Comparison of ENCODE assay signal across 9 mouse cellular contexts in the genomic region with DNA sequence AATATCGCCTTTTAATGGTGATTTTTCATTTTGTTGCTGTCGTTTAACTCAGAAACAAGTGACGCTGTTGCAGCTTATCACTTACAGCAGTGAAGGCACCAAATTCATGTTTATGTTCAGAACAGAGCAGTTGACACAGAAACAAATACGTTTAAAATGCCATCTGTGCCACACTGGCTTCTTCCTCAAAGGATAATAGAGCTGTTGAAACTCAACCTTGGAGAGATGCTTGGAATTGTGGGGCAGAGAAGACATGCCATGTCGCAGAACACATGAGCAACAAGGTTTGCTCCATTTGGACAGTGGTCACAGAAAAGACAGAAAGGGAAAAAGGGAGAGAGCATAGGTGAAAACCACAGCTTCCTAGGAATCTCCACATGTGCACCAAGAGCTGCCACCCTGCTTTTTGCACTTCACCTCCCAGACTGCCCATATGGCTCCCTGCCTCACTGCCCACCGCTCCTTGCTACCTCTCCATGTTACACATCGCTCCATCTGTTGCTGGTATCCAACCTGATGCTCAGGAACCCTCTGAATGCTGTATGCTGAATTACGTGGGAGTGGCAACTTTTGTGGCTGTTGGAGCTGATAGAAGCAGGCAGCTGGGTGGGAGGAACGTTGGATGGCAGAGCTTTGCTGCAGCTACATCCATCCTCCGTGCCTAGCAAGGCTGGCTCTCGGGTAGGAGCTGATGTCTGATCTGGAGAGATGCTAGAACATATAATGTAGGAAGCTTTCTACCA.
DNase-seq lines count a peak whose midpoint lies in the region; ATAC-seq lines count a peak whose summit lies in the region.
"Had no signal": no experiment of that assay in that cellular context is flagged by ENCODE, and none has a peak within 500 bp of the region (broad histone marks: within the 10 kb centered on the region; RNA-seq: fewer than 3 reads in every experiment).

No protein-coding gene starts in this region.

- H3K4me3 ChIP-seq in liver, embryonic 11.5 days (ENCODE audit: low read depth, low read length), result no peak overlapping the region
- H3K4me3 ChIP-seq: lung, embryonic 15.5 days had no signal

- no peak for ATAC-seq in megakaryocyte progenitor cell, adult 5-6 weeks (replicated peaks; ENCODE audit: poor library complexity)
- ATAC-seq in liver, embryonic 11.5 days (replicated peaks; ENCODE audit: low FRiP score), result no peak

- no peaks in the 10 kb centered on the region for H3K27me3 ChIP-seq in liver, embryonic 11.5 days (replicated peaks; ENCODE audit: control insufficient read depth, insufficient read depth, low read length)
- H3K27me3 ChIP-seq: lung, embryonic 15.5 days had no signal

- WGBS in liver, embryonic 11.5 days, result 77% methylated on average over 11 of the region's 11 CpGs

- H3K27ac ChIP-seq in liver, embryonic 11.5 days (ENCODE audit: low read depth, low read length), result no peak overlapping the region
- H3K27ac ChIP-seq: lung, embryonic 15.5 days had no signal

- H3K9me3 ChIP-seq in liver, embryonic 11.5 days (ENCODE audit: control insufficient read depth, low read length), result no peaks in the 10 kb centered on the region
- H3K9me3 ChIP-seq: lung, embryonic 15.5 days had no signal

- no peaks in the 10 kb centered on the region for H3K4me1 ChIP-seq in liver, embryonic 11.5 days (replicated peaks; ENCODE audit: control insufficient read depth, insufficient read depth, low read length)
- H3K4me1 ChIP-seq: lung, embryonic 15.5 days had no signal

- peak; percentile 20 for DNase-seq in cerebellum, adult 11-12 months
- DNase-seq in cerebellum, postnatal 14 days, result peak; percentile 24 to 35
- peak; percentile 70 for DNase-seq in layer of hippocampus, adult 9-10 months (ENCODE audit: low spot score)
- peak; percentile 4 for DNase-seq in left cerebral cortex, postnatal 4 days
- DNase-seq in liver, embryonic 11.5 days (ENCODE audit: low spot score), result no peak
- no peak for DNase-seq in ovary, postnatal 36 days (ENCODE audit: low spot score)

- no peak overlapping the region for H3K4me2 ChIP-seq in liver, embryonic 11.5 days
- H3K4me2 ChIP-seq: heart, embryonic 11.5 days; lung, embryonic 15.5 days had no signal

- H3K9ac ChIP-seq in liver, embryonic 11.5 days (ENCODE audit: low read depth, low read length), result no peak overlapping the region
- H3K9ac ChIP-seq: lung, embryonic 15.5 days had no signal

- intact Hi-C loops in left cerebral cortex, postnatal 4 days (cut with DNase I), result no loop called here

- no peaks in the 10 kb centered on the region for H3K36me3 ChIP-seq in liver, embryonic 11.5 days (ENCODE audit: control insufficient read depth, insufficient read depth, low read length)
- H3K36me3 ChIP-seq: lung, embryonic 15.5 days had no signal

Comparison
In these comparisons a context has a peak if more than half of its experiments do, and no peak if none do; other contexts are left out.
1. DNase-seq: peak in cerebellum, adult 11-12 months (single experiment), cerebellum, postnatal 14 days (2 of 2), layer of hippocampus, adult 9-10 months (single experiment) and left cerebral cortex, postnatal 4 days (single experiment); none in liver, embryonic 11.5 days (single experiment) and ovary, postnatal 36 days (single experiment).